ENCODE assay signal across 8 mouse cellular contexts in genomic region chr1:37512109-37512640, GRCm38 (mm10). TPM values are rescaled to one million over a fixed set of nuclear protein-coding genes. Genes with fewer than 3 reads are reported as not detected.
DNase-seq lines count a peak whose midpoint lies in the region; ATAC-seq lines count a peak whose summit lies in the region.

No protein-coding gene starts in this region.

- no peak for ATAC-seq in limb, embryonic 12.5 days (ENCODE audit: insufficient number of reproducible peaks, insufficient read depth, low FRiP score, low TSS enrichment, low read depth)
- peak; percentile 51; the same call in 1 of the 2 replicates for ATAC-seq in forebrain, embryonic 15.5 days (replicated peaks)
- ATAC-seq in hindbrain, embryonic 14.5 days (ENCODE audit: low FRiP score): peak; percentile 66; the same call in 1 of the 2 replicates
- ATAC-seq in lung, embryonic 15.5 days (ENCODE audit: borderline replicate concordance, extremely low read depth, low FRiP score, low TSS enrichment): peak; percentile 81; the same call in 1 of the 2 replicates

- no peaks in the 10 kb centered on the region for H3K36me3 ChIP-seq in limb, embryonic 12.5 days
- H3K36me3 ChIP-seq in limb, embryonic 10.5 days: no peaks in the 10 kb centered on the region
- H3K36me3 ChIP-seq in forebrain, embryonic 15.5 days: no peaks in the 10 kb centered on the region
- no peaks in the 10 kb centered on the region for H3K36me3 ChIP-seq in hindbrain, embryonic 14.5 days (replicated peaks; ENCODE audit: control insufficient read depth, insufficient read depth)
- no peaks in the 10 kb centered on the region for H3K36me3 ChIP-seq in lung, embryonic 15.5 days

- no peak overlapping the region for H3K9ac ChIP-seq in limb, embryonic 12.5 days (replicated peaks)
- no peak overlapping the region for H3K9ac ChIP-seq in forebrain, embryonic 15.5 days (replicated peaks)
- H3K9ac ChIP-seq in hindbrain, embryonic 14.5 days: peak overlapping the region; percentile 31; the same call in 1 of the 2 replicates
- H3K9ac ChIP-seq in lung, embryonic 15.5 days: no peak overlapping the region

- no peak overlapping the region for H3K4me3 ChIP-seq in limb, embryonic 12.5 days (replicated peaks)
- no peak overlapping the region for H3K4me3 ChIP-seq in limb, embryonic 10.5 days
- no peak overlapping the region for H3K4me3 ChIP-seq in forebrain, embryonic 15.5 days
- H3K4me3 ChIP-seq in hindbrain, embryonic 14.5 days (replicated peaks; ENCODE audit: low read length): no peak overlapping the region
- no peak overlapping the region for H3K4me3 ChIP-seq in lung, embryonic 15.5 days

- peaks cover 23% of the 10 kb centered on the region for H3K4me1 ChIP-seq in limb, embryonic 12.5 days (replicated peaks)
- peaks cover 3% of the 10 kb centered on the region; the same call in 1 of the 2 replicates for H3K4me1 ChIP-seq in limb, embryonic 10.5 days
- peaks cover 19% of the 10 kb centered on the region for H3K4me1 ChIP-seq in forebrain, embryonic 15.5 days
- H3K4me1 ChIP-seq in hindbrain, embryonic 14.5 days (replicated peaks; ENCODE audit: control insufficient read depth, insufficient read depth, low read length): peaks cover 21% of the 10 kb centered on the region
- peaks cover 18% of the 10 kb centered on the region for H3K4me1 ChIP-seq in lung, embryonic 15.5 days

- WGBS in limb, embryonic 12.5 days: 49% methylated on average over 5 of the region's 5 CpGs
- 69% methylated on average over 5 of the region's 5 CpGs for WGBS in limb, embryonic 10.5 days
- 14% methylated on average over 5 of the region's 5 CpGs for WGBS in forebrain, embryonic 15.5 days
- 29% methylated on average over 5 of the region's 5 CpGs for WGBS in hindbrain, embryonic 14.5 days
- 19% methylated on average over 5 of the region's 5 CpGs for WGBS in lung, embryonic 15.5 days

- no peak for DNase-seq in limb, embryonic 10.5 days (ENCODE audit: low spot score)
- DNase-seq in hindbrain, embryonic 14.5 days (ENCODE audit: low spot score): peak; percentile 68
- no peak for DNase-seq in natural killer cell, adult 2 months (ENCODE audit: low spot score in 2 of 2)
- no peak for DNase-seq in spleen, adult 18-20 months
- no peak for DNase-seq in urinary bladder, postnatal 4 days (ENCODE audit: low spot score in 2 of 2)

- H3K4me2 ChIP-seq in limb, embryonic 12.5 days: no peak overlapping the region
- no peak overlapping the region for H3K4me2 ChIP-seq in forebrain, embryonic 15.5 days (replicated peaks)
- H3K4me2 ChIP-seq in hindbrain, embryonic 14.5 days (replicated peaks): peak overlapping the region; percentile 3; the same call in 1 of the 2 replicates
- H3K4me2 ChIP-seq in lung, embryonic 15.5 days: no peak overlapping the region

- H3K27me3 ChIP-seq in limb, embryonic 12.5 days: no peaks in the 10 kb centered on the region
- H3K27me3 ChIP-seq in limb, embryonic 10.5 days (ENCODE audit: low read depth, poor library complexity, severe bottlenecking): no peaks in the 10 kb centered on the region
- H3K27me3 ChIP-seq in forebrain, embryonic 15.5 days: no peaks in the 10 kb centered on the region
- 0 out of 2 replicates have a peak, but pooled peaks cover under 1% of the 10 kb centered on the region for H3K27me3 ChIP-seq in hindbrain, embryonic 14.5 days (ENCODE audit: control insufficient read depth, insufficient read depth, low read length)
- no peaks in the 10 kb centered on the region for H3K27me3 ChIP-seq in lung, embryonic 15.5 days

- H3K27ac ChIP-seq in limb, embryonic 12.5 days: peak overlapping the region; percentile 86
- H3K27ac ChIP-seq in limb, embryonic 10.5 days: no peak overlapping the region
- H3K27ac ChIP-seq in forebrain, embryonic 15.5 days (replicated peaks): no peak overlapping the region; the same call in 1 of the 2 replicates
- H3K27ac ChIP-seq in hindbrain, embryonic 14.5 days: peak overlapping the region; percentile 80
- H3K27ac ChIP-seq in lung, embryonic 15.5 days: peak overlapping the region; percentile 67

- 0 out of 2 replicates have a peak, but pooled peaks cover 3% of the 10 kb centered on the region for H3K9me3 ChIP-seq in limb, embryonic 12.5 days
- H3K9me3 ChIP-seq in limb, embryonic 10.5 days (replicated peaks): no peaks in the 10 kb centered on the region
- H3K9me3 ChIP-seq in forebrain, embryonic 15.5 days: no peaks in the 10 kb centered on the region
- H3K9me3 ChIP-seq in hindbrain, embryonic 14.5 days (ENCODE audit: control insufficient read depth, low read length): no peaks in the 10 kb centered on the region; the same call in 1 of the 2 replicates
- no peaks in the 10 kb centered on the region for H3K9me3 ChIP-seq in lung, embryonic 15.5 days

RNA-seq across cellular contexts. Expression of gene Mgat4a, which starts 28.6 kb away (rescaled TPM):
- polyA plus RNA-seq in limb, embryonic 12.5 days (2016; fragmentation: Nextera tagmentation; extraction: Ambion mirVana): 3.7 and 4.7 TPM in 2 replicates
- polyA plus RNA-seq in limb, embryonic 10.5 days (2016; fragmentation: Nextera tagmentation; extraction: Ambion mirVana): 3.0 and 4.2 TPM in 2 replicates
- polyA plus RNA-seq in forebrain, embryonic 15.5 days (2015; fragmentation: Nextera tagmentation; extraction: Ambion mirVana): 6.2 and 7.2 TPM in 2 replicates
- polyA plus RNA-seq in hindbrain, embryonic 14.5 days (2014; fragmentation: Nextera tagmentation; extraction: Ambion mirVana): 11.0 and 13.1 TPM in 2 replicates
- 5.7 and 6.3 TPM in 2 replicates for polyA plus RNA-seq in lung, embryonic 15.5 days (2015; fragmentation: Nextera tagmentation; extraction: Ambion mirVana)

Comparison
In these comparisons a context has a peak if more than half of its experiments do, and no peak if none do; other contexts are left out.
1. H3K27ac ChIP-seq: peak in limb, embryonic 12.5 days (single experiment), hindbrain, embryonic 14.5 days (single experiment) and lung, embryonic 15.5 days (single experiment); none in limb, embryonic 10.5 days (single experiment) and forebrain, embryonic 15.5 days (single experiment).